Mouse (Mus musculus): ENCODE measurements at regions not wholly inside any gene's neighbourhood (a gene's known extent, or its start where the extent isn't known, plus 50 kb on each side); places are given as distances from the start of the nearest gene placed in this dataset.

- TF ChIP-seq CTCF (IDR thresholded peaks at IDR 0.05; ENCODE audit: control insufficient read depth, insufficient read depth, insufficient replicate concordance, low read depth, low read length): no peak
- TF ChIP-seq POLR2A (IDR thresholded peaks at IDR 0.05; ENCODE audit: control insufficient read depth, low read depth, low read length): no peak
Observed at GRCm38 (mm10) chr17:49190337-49190736, 237.8 kb upstream of the Mocs1 start.

All from testis, adult 2 months (tissue).